Mouse (Mus musculus) adrenal gland, adult 8-10 months (tissue): ENCODE measurements around the gene Oat. TPM values are rescaled to one million over a fixed set of nuclear protein-coding genes. Genes with fewer than 3 reads are reported as not detected.

Experiments
- DNase-seq: peaks from one replicate; pipeline ENCODE4 v3.0.0; 2022
- total RNA-seq, 4 experiments: library from RNA; stranded (reverse); gene quantifications; 2 replicates each; pipeline ENCODE4 v1.2.4; 2022

The Oat gene
- total RNA-seq, 4 experiments from 2014 or later: 140 to 156 (median 148) TPM

- no peak for DNase-seq
These were observed 34.6 kb downstream of the Oat start for GRCm38 (mm10) chr7:132541566-132541965.

- DNase-seq: no peak
These were observed 35.6 kb downstream of the Oat start for GRCm38 (mm10) chr7:132540597-132540996.

- no peak for DNase-seq
These were observed 47.0 kb downstream of the Oat start for GRCm38 (mm10) chr7:132529206-132529605.

- no peak for DNase-seq
These were observed 62.7 kb downstream of the Oat start for GRCm38 (mm10) chr7:132513419-132513982.

GRCm38 (mm10) chr7:132509110-132509509, 67.1 kb downstream of the Oat start:
- DNase-seq: no peak

Other genes starting within 250 kb of the Oat start
- not detected for gene Nkx1-2, start 23.2 kb upstream of the Oat start, total RNA-seq
- 10 to 100 TPM; 26.7 to 38.0 (median 29.8) TPM for gene Lhpp, start 34.2 kb upstream of the Oat start, total RNA-seq
- gene Fam53b, start 237.5 kb upstream of the Oat start, total RNA-seq: 100 to 1,000 TPM in 1 of 4 experiments, 10 to 100 TPM in 3; 84.3 to 115 (median 87.7) TPM